In the genomic region with DNA sequence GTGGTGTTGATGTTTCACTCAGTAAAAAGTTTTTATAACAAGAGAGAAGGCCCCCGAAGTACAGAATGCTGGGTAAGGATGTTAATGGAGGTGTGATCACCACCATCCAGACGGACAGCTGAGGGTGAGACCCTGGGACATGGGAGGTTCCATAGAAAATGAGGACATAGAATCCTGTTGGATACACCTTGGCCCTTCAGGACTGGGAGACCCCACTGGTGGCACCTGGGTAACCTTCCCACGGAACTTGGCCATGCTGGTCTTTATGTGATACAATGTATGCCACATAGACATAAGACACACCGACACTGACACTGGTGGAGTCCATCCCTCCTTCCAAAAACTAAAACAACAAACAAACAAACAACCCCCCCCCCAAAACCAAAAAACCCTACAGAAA, we compare ENCODE assay signal across 28 mouse cellular contexts. TPM values are rescaled to one million over a fixed set of nuclear protein-coding genes. Genes with fewer than 3 reads are reported as not detected.
"Had no signal": no experiment of that assay in that cellular context is flagged by ENCODE, and none has a peak within 500 bp of the region (broad histone marks: within the 10 kb centered on the region; RNA-seq: fewer than 3 reads in every experiment).

No protein-coding gene starts in this region.

- H3K9ac ChIP-seq: embryonic facial prominence, embryonic 12.5 days; embryonic facial prominence, embryonic 13.5 days; embryonic facial prominence, embryonic 15.5 days; forebrain, embryonic 12.5 days; forebrain, embryonic 13.5 days; forebrain, embryonic 15.5 days had no signal

- H3K4me3 ChIP-seq: embryonic facial prominence, embryonic 10.5 days; embryonic facial prominence, embryonic 12.5 days; embryonic facial prominence, embryonic 13.5 days; embryonic facial prominence, embryonic 15.5 days; erythroblast, embryonic 14.5 days; forebrain, embryonic 10.5 days; forebrain, embryonic 12.5 days; forebrain, embryonic 13.5 days; forebrain, embryonic 15.5 days; gastrocnemius, adult 2 months; heart, adult 2 months had no signal

- H3K27ac ChIP-seq: embryonic facial prominence, embryonic 10.5 days; embryonic facial prominence, embryonic 12.5 days; embryonic facial prominence, embryonic 13.5 days; embryonic facial prominence, embryonic 15.5 days; forebrain, embryonic 10.5 days; forebrain, embryonic 12.5 days; forebrain, embryonic 13.5 days; forebrain, embryonic 15.5 days; gastrocnemius, adult 2 months; heart, adult 2 months had no signal

- ATAC-seq: forebrain, embryonic 13.5 days; forebrain, embryonic 14.5 days; forebrain, embryonic 15.5 days; forebrain, embryonic 16.5 days had no signal

- H3K9me3 ChIP-seq: embryonic facial prominence, embryonic 10.5 days; embryonic facial prominence, embryonic 12.5 days; embryonic facial prominence, embryonic 13.5 days; embryonic facial prominence, embryonic 15.5 days; forebrain, embryonic 10.5 days; forebrain, embryonic 12.5 days; forebrain, embryonic 13.5 days; forebrain, embryonic 15.5 days had no signal

- H3K4me1 ChIP-seq: embryonic facial prominence, embryonic 10.5 days; embryonic facial prominence, embryonic 12.5 days; embryonic facial prominence, embryonic 13.5 days; forebrain, embryonic 12.5 days had no signal

- DNase-seq: cerebellum, adult 18-20 months; cerebellum, adult 2 months; cerebellum, adult 8-10 months; cerebellum, adult 9-10 months; cerebellum, adult 9-11 months; cerebellum, postnatal 10 days; cerebellum, postnatal 14 days; cerebellum, postnatal 25 days; cerebellum, postnatal 36 days; embryo, embryonic 11 days; gastrocnemius, adult 2 months; gastrocnemius, postnatal 10 days; gastrocnemius, postnatal 14 days; gastrocnemius, postnatal 25 days; gastrocnemius, postnatal 36 days; heart, adult 18-20 months; heart, adult 2 months had no signal

- H3K4me2 ChIP-seq: embryonic facial prominence, embryonic 12.5 days; embryonic facial prominence, embryonic 13.5 days; embryonic facial prominence, embryonic 15.5 days; forebrain, embryonic 12.5 days; forebrain, embryonic 13.5 days; forebrain, embryonic 15.5 days had no signal

- H3K27me3 ChIP-seq: embryonic facial prominence, embryonic 12.5 days; embryonic facial prominence, embryonic 13.5 days; embryonic facial prominence, embryonic 15.5 days; forebrain, embryonic 12.5 days; forebrain, embryonic 13.5 days; forebrain, embryonic 15.5 days had no signal

RNA-seq across cellular contexts. Expression of a gene that starts 16.2 kb away (rescaled TPM):
- polyA plus RNA-seq: erythroblast, embryonic 14.5 days had no signal
